Mouse (Mus musculus) intestine, embryonic 14.5 days (tissue): ENCODE results near the gene Ptprd. TPM values are rescaled to one million over a fixed set of nuclear protein-coding genes. Genes with fewer than 3 reads are reported as not detected.

Experiments
- ATAC-seq: fragments of 200-750 bp; cut with Nextera tagmentation; replicated peaks from 2 replicates; pipeline ENCODE4 v1.8.0; 2017; ENCODE audit warnings: low read depth, moderate number of reproducible peaks, moderate TSS enrichment, moderate library complexity; ENCODE audit not compliant: low FRiP score, low TSS enrichment
- DNase-seq: peaks from one replicate; pipeline ENCODE4 v3.0.0-alpha.2; 2018; ENCODE audit warnings: low spot score
- H3K27ac ChIP-seq: fragments of 300-500 bp; sonication (generic); 2 replicates; pipeline ENCODE4 v1.5.1; 2014; ENCODE audit warnings: low read depth, mild to moderate bottlenecking, control low read depth
- H3K27me3 ChIP-seq: fragments of 300-500 bp; sonication (generic); replicated peaks from 2 replicates; pipeline ENCODE4 v1.6.1; 2014; ENCODE audit warnings: low read length, control low read depth; ENCODE audit not compliant: control insufficient read depth, insufficient read depth
- H3K36me3 ChIP-seq: fragments of 300-500 bp; sonication (generic); 2 replicates; pipeline ENCODE4 v1.6.1; 2014; ENCODE audit warnings: low read length, control low read depth; ENCODE audit not compliant: control insufficient read depth, insufficient read depth
- H3K4me1 ChIP-seq: fragments of 300-500 bp; sonication (generic); replicated peaks from 2 replicates; pipeline ENCODE4 v1.6.1; 2014; ENCODE audit warnings: low read length, control low read depth, mixed read lengths; ENCODE audit not compliant: control insufficient read depth, insufficient read depth
- H3K4me2 ChIP-seq: fragments of 300-500 bp; sonication (generic); 2 replicates; pipeline ENCODE4 v1.6.1; 2014; ENCODE audit warnings: low read length
- H3K4me3 ChIP-seq: fragments of 300-500 bp; sonication (generic); 2 replicates; pipeline ENCODE4 v1.5.1; 2014; ENCODE audit warnings: low read depth, low read length, control low read depth, mixed read lengths
- H3K9ac ChIP-seq: fragments of 300-500 bp; sonication (generic); 2 replicates; pipeline ENCODE4 v1.6.1; 2014; ENCODE audit warnings: mild to moderate bottlenecking, low read length
- H3K9me3 ChIP-seq: fragments of 300-500 bp; sonication (generic); 2 replicates; pipeline ENCODE4 v1.6.1; 2016; ENCODE audit warnings: low read length, control low read depth; ENCODE audit not compliant: control insufficient read depth
- WGBS: fragments of 180-500 bp; shearing (Covaris S2); extraction: QIAGEN DNeasy Blood & Tissue Kit; methylation state at CpG from one replicate; pipeline ENCODE4 v1.1.7; 2014; 5-methylcytosine and 5-hydroxymethylcytosine counted together
- polyA plus RNA-seq: library from polyadenylated mRNA; unstranded; fragments of >200 nt; fragmentation: Nextera tagmentation; extraction: Ambion mirVana; gene quantifications from 2 replicates; pipeline ENCODE4 v1.2.1, GENCODE M21; 2014

Ptprd gene
- polyA plus RNA-seq, 1 experiment from 2014 or later = 19.4 TPM

DNA sequence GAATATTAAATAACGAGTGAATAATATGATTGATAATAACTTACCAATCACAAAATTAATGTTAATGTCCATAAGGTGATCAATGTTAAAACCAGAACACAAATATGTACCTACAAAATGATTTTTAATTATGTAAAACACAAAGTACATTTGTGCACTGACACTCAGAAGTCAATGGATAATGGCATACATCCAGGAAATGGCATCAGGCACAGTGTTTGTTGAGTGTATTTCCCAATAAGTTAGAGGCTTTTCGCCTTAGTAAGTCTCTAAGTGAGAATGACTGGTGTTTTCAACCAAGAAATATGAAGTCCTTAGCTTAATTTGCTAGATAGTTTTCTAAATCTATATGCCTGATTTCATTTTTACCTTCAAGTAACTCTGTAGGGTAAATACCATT is 1843.5 kb downstream of the Ptprd start:
- Histone ChIP-seq H3K4me3 (no peak overlapping the region), H3K27ac (no peak overlapping the region), H3K9me3 (no peaks in the 10 kb centered on the region), H3K4me1 (peaks cover 20% of the 10 kb centered on the region), H3K4me2 (no peak overlapping the region), H3K27me3 (no peaks in the 10 kb centered on the region), H3K36me3 (no peaks in the 10 kb centered on the region), H3K9ac (no peak overlapping the region)
- whole genome bisulfite sequencing = 95% methylated on average over 2 of the region's 2 CpGs
- DNase-seq (no peak), ATAC-seq (no peak)

DNA sequence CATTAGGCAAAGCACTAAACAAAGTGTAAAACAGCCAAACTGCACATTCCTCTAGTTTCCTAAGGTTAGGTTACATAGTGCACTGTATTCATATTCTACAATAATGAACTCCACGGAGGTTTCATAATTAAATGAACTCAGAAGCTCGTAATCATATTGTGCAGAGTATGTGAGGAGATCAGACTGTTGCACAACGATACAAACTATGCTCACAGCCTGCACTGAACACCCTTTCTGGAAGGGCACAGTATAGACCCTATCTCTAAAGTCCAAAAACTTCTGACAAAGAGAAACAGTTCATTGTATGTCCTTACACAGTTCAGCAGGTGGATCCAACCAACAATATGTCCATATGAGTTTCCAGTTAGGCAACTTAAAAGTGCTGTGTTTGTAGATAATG is 1844.5 kb downstream of the Ptprd start:
- no peak for ATAC-seq
- Histone ChIP-seq H3K27ac (no peak overlapping the region), H3K27me3 (no peaks in the 10 kb centered on the region), H3K4me2 (no peak overlapping the region), H3K4me3 (no peak overlapping the region), H3K4me1 (peaks cover 20% of the 10 kb centered on the region), H3K9ac (no peak overlapping the region), H3K36me3 (no peaks in the 10 kb centered on the region), H3K9me3 (no peaks in the 10 kb centered on the region)
- DNase-seq = no peak
- 76% methylated on average over 3 of the region's 3 CpGs for WGBS

DNA sequence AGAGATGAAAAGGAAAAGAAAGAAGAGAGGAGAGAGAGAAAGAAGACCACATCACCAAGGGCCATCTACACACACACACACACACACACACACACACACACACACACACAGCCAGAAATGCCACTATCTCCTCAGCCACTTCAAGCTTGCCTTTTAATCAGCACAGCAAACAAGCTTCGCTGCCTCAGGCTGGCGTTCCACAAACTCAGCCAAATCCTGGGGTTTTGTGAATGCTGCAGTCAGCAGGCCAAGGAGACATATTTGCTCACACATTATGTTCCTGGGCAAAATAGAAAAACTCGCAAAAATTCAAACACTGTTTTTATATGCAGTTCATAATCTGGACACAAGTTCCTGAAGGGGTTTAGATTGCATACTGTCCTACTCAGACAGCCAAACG is 1845.9 kb downstream of the Ptprd start:
- Histone ChIP-seq H3K9ac (no peak overlapping the region), H3K4me1 (peaks cover 23% of the 10 kb centered on the region), H3K4me2 (no peak overlapping the region), H3K27me3 (no peaks in the 10 kb centered on the region), H3K27ac (no peak overlapping the region), H3K4me3 (no peak overlapping the region), H3K36me3 (no peaks in the 10 kb centered on the region), H3K9me3 (no peaks in the 10 kb centered on the region)
- ATAC-seq (no peak), DNase-seq (no peak)
- 56% methylated on average over 4 of the region's 4 CpGs for WGBS

DNA sequence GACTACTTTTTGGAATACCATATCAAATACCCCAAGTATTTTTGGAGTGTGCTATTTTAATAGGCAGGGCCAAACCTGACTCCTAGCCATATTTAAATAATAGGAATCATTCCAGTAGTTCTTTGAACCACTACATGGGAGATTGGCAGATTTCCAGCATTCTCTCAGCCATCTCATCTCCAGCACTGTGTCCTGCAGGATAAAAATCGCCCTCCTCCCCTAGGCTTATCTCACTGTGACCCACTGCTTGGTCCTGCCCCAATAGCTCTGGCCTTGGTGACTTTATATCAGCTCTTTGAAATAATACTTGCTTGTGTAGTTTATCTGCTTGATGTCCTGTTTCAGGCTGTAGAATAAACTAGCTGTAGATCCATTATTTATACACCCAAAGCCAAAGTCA is 1850.2 kb downstream of the Ptprd start:
- Histone ChIP-seq H3K4me3 (no peak overlapping the region), H3K4me2 (no peak overlapping the region), H3K9ac (no peak overlapping the region), H3K27ac (no peak overlapping the region), H3K9me3 (no peaks in the 10 kb centered on the region), H3K4me1 (0 out of 2 replicates have a peak, but pooled peaks cover 3% of the 10 kb centered on the region), H3K36me3 (no peaks in the 10 kb centered on the region), H3K27me3 (no peaks in the 10 kb centered on the region)
- no peak for DNase-seq
- no peak for ATAC-seq
- 56% methylated on average over 1 of the region's 1 CpGs for WGBS

DNA sequence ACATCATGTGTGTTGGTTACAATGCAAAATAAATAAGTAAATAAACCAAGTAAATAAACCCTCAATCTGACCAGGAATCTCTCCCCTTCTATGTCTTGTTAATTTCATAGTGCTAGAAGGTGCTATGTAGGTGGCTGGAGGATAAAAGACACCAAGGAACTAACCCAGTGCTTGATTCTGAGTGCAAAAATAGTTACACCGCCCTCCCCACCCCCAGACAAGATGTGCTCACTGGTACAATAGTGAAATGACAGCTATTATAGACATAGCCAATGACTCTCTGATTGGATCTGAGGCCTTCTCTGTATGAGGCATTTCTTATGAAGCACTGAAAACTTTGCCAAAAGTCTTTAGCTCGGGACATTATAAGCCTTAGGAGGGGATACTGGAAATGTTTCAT is 1857.6 kb downstream of the Ptprd start:
- no peak overlapping the region for H3K27ac ChIP-seq
- H3K4me2 ChIP-seq = no peak overlapping the region
- no peaks in the 10 kb centered on the region for H3K27me3 ChIP-seq
- no peaks in the 10 kb centered on the region for H3K36me3 ChIP-seq
- WGBS = 82% methylated on average over 2 of the region's 2 CpGs
- DNase-seq = no peak
- no peaks in the 10 kb centered on the region for H3K9me3 ChIP-seq
- H3K4me1 ChIP-seq = peaks cover 2% of the 10 kb centered on the region; the same call in 1 of the 2 replicates
- ATAC-seq = no peak
- no peak overlapping the region for H3K9ac ChIP-seq
- H3K4me3 ChIP-seq = no peak overlapping the region

DNA sequence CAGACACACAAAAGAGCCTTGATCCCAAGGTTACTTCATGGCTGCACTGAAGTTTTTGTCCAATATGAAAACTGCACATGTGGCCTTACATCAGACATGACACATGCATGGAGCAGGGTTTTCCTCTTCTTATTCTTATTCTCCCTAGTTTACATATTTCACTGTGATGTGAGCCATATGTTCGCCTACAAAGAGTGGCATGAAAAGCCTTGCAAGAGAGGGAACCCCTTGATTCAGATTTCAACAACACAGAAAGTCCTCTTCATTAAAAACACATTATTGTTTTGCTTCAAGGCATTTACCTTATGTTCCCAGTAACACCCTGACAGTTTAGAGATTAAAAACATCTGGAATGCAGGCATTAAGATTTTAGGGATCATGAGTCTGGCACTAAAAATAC is 1859.3 kb downstream of the Ptprd start:
- 50% methylated on average over 1 of the region's 1 CpGs for WGBS
- H3K4me3 ChIP-seq = no peak overlapping the region

DNA sequence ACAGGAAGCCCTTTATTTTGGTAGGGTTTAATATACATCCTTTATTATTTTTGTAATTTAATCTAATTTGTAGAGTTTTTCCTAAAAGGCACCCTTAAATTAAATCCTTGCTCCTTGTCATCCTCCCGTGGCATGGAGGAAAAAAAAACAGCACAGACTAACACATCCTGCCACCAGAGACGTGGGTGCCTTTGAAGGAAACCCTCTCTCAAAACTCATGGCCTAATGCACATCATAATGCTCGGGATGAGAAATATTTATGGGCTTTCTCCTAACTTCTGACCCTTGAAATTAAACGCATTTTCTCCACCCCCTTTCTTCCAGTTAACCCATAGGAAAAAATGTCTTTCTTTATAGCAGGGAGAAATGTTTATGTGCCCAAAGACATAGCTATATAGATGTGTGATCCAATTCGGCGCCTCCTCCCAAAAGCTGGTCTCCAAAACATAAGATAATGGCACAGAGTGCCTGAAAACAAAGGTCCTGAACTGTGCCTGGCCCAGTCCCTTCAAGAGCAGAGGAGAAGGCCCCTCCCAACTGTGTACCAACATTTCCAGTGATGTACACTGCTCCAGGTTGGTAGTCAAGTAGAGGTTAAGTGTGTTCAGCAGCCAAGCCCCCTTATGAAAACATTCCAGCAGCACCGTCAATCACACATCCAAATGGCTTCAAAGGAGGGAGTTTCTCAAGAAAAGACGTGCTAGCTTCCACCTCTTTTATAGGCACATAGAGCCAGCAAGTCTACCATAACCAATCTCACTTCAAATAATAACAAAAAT is 1860.4 kb downstream of the Ptprd start:
- Histone ChIP-seq H3K9ac (no peak overlapping the region), H3K27ac (no peak overlapping the region), H3K27me3 (no peaks in the 10 kb centered on the region), H3K4me1 (peaks cover 2% of the 10 kb centered on the region; the same call in 1 of the 2 replicates), H3K4me2 (no peak overlapping the region), H3K36me3 (no peaks in the 10 kb centered on the region), H3K9me3 (no peaks in the 10 kb centered on the region), H3K4me3 (no peak overlapping the region)
- WGBS = 49% methylated on average over 8 of the region's 8 CpGs
- ATAC-seq (no peak), DNase-seq (no peak)

More for the DNA sequence above, 1859.3 kb downstream of the Ptprd start:
- Histone ChIP-seq H3K4me1 (peaks cover 2% of the 10 kb centered on the region; the same call in 1 of the 2 replicates), H3K27me3 (no peaks in the 10 kb centered on the region), H3K9me3 (no peaks in the 10 kb centered on the region), H3K4me2 (no peak overlapping the region), H3K36me3 (no peaks in the 10 kb centered on the region), H3K9ac (no peak overlapping the region), H3K27ac (no peak overlapping the region)
- DNase-seq (no peak), ATAC-seq (no peak)

DNA sequence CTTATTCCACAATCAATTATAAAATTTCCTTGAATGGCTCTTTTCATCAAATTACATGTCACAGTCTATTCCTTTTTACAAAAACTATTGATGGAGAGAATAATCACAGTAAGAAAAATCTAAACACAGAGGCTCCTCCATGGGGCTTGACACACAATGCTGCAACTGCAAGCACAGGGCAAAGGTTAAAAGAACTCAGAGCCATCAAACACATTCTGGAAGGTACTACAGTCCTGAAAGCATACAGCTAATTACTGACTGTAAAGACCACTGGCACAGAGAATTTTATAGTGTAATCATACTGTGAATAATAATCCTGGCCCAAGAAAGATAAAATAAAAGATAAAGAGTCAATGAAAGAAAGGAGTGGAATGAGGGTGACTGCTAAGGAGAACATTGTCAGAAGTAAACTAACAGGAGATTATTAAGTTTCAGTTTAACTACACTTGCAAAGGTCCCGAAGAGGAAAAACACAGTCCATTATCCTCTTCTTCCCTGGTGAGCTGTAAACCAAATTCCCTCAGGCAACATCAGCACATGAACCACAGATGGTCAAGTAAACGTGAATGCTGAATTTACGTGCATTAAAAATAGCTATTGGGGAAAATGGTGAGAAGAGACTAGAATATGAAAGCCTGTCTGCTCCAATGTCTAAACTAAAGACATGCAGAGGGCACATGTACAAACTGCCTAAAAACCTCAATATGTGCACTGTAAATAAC is 1861.4 kb downstream of the Ptprd start:
- Histone ChIP-seq H3K4me3 (no peak overlapping the region), H3K27ac (no peak overlapping the region), H3K9me3 (no peaks in the 10 kb centered on the region), H3K4me2 (no peak overlapping the region), H3K27me3 (no peaks in the 10 kb centered on the region), H3K4me1 (peaks cover 2% of the 10 kb centered on the region; the same call in 1 of the 2 replicates), H3K36me3 (no peaks in the 10 kb centered on the region), H3K9ac (no peak overlapping the region)
- ATAC-seq (no peak), DNase-seq (no peak)
- WGBS = 39% methylated on average over 3 of the region's 3 CpGs
